Mouse (Mus musculus): ENCODE results near the gene Pnpla3. TPM values are rescaled to one million over a fixed set of nuclear protein-coding genes. Genes with fewer than 3 reads are reported as not detected.

Pnpla3 gene
- polyA plus RNA-seq (2015; fragmentation: Nextera tagmentation; extraction: Ambion mirVana) = 5.1 and 5.3 TPM in 2 replicates

DNA sequence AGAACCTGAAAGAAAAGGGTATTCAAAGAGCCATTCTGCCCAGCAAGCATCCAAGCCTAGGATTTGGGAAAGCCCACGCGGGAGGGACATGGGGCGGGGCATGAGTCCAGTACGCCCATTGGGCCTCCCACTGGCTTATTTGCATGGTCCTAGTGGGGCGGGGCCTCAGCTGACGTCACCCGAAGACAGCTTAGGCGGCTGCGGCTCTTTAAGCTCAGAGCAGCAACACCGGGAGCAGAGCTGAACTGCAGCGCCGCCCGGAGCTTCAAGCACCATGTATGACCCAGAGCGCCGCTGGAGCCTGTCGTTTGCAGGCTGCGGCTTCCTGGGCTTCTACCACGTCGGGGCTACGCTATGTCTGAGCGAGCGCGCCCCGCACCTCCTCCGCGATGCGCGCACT lies at the start of gene Pnpla3:
Pnpla3 (plus strand) TSS at position 238 of the 400 bp plus-strand sequence.
- peaks cover 20% of the 10 kb centered on the region for H3K4me1 ChIP-seq (replicated peaks; ENCODE audit: control insufficient read depth, insufficient read depth, low read length)
- no peaks in the 10 kb centered on the region for H3K36me3 ChIP-seq (ENCODE audit: control insufficient read depth, insufficient read depth)
- H3K4me3 ChIP-seq (replicated peaks; ENCODE audit: low read length) = peak within 1 kb of the TSS; percentile 67
- peak within 1 kb of the TSS; percentile 70 for H3K9ac ChIP-seq (replicated peaks; ENCODE audit: low read depth, low read length)
- peak within 1 kb of the TSS; percentile 62 for H3K27ac ChIP-seq (ENCODE audit: low read length)
- under 1% methylated on average over 28 of the region's 28 CpGs for WGBS
- no peaks in the 10 kb centered on the region for H3K27me3 ChIP-seq (replicated peaks; ENCODE audit: control insufficient read depth, insufficient read depth, low read length)
- H3K9me3 ChIP-seq (ENCODE audit: control insufficient read depth, low read length) = no peaks in the 10 kb centered on the region
- peak within 1 kb of the TSS; percentile 83 for H3K4me2 ChIP-seq (ENCODE audit: low read length)
- peak; percentile 99 for ATAC-seq

DNA sequence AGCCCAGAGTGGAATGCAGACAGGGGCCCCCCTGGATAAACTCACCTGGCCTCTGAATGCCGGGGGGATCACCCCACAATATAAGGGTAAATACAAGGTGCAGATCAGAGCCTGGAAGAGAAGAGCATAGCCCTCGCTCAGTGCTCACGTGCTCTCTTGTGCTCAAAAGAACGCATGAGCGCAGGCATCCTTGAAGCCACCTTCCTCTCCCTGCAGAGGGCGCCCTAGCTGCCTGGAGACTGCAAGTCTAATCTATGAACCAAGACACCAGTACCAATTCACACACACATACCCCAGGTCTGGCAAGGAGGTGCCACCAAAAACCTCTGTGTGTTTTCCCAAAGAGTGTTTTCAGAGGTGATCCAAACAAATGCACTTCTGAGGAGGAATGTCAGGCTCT lies 47.0 kb upstream of the Pnpla3 start:
- H3K27me3 ChIP-seq (replicated peaks; ENCODE audit: control insufficient read depth, insufficient read depth, low read length) = no peaks in the 10 kb centered on the region
- 0 out of 2 replicates have a peak, but pooled peaks cover 2% of the 10 kb centered on the region for H3K9me3 ChIP-seq (ENCODE audit: control insufficient read depth, low read length)
- H3K9ac ChIP-seq (replicated peaks; ENCODE audit: low read depth, low read length) = no peak overlapping the region
- no peak overlapping the region for H3K4me2 ChIP-seq (ENCODE audit: low read length)
- WGBS = 22% methylated on average over 6 of the region's 6 CpGs
- H3K4me3 ChIP-seq (replicated peaks; ENCODE audit: low read length) = no peak overlapping the region
- no peaks in the 10 kb centered on the region for H3K36me3 ChIP-seq (ENCODE audit: control insufficient read depth, insufficient read depth)
- H3K27ac ChIP-seq (ENCODE audit: low read length) = no peak overlapping the region
- ATAC-seq = no peak
- H3K4me1 ChIP-seq (replicated peaks; ENCODE audit: control insufficient read depth, insufficient read depth, low read length) = no peaks in the 10 kb centered on the region

DNA sequence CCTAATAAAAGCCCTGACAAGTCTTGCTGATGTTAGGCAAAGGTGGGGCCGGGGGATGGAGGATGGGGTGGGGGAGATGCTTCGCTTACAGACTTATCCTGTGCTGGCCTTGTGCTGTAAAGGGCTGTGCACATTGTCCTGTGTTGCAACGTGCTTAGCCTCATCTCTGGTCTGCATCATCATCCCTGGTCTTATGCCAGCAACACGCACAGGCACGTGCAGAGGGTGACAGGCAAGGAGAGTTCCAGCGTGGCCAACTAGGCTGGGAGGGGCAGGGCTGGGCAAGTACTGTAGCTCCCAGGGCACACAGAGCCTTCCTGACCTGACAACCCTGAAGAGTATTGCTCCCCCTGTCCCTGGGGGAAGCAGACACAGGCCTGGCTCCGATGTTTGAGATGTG lies 46.6 kb upstream of the Pnpla3 start:
- 69% methylated on average over 7 of the region's 7 CpGs for WGBS
- Histone ChIP-seq H3K36me3 (ENCODE audit: control insufficient read depth, insufficient read depth) (no peaks in the 10 kb centered on the region), H3K27me3 (replicated peaks; ENCODE audit: control insufficient read depth, insufficient read depth, low read length) (no peaks in the 10 kb centered on the region), H3K9me3 (ENCODE audit: control insufficient read depth, low read length) (0 out of 2 replicates have a peak, but pooled peaks cover 2% of the 10 kb centered on the region), H3K9ac (replicated peaks; ENCODE audit: low read depth, low read length) (no peak overlapping the region), H3K27ac (ENCODE audit: low read length) (no peak overlapping the region), H3K4me1 (replicated peaks; ENCODE audit: control insufficient read depth, insufficient read depth, low read length) (no peaks in the 10 kb centered on the region), H3K4me3 (replicated peaks; ENCODE audit: low read length) (no peak overlapping the region), H3K4me2 (ENCODE audit: low read length) (no peak overlapping the region)
- ATAC-seq = no peak

DNA sequence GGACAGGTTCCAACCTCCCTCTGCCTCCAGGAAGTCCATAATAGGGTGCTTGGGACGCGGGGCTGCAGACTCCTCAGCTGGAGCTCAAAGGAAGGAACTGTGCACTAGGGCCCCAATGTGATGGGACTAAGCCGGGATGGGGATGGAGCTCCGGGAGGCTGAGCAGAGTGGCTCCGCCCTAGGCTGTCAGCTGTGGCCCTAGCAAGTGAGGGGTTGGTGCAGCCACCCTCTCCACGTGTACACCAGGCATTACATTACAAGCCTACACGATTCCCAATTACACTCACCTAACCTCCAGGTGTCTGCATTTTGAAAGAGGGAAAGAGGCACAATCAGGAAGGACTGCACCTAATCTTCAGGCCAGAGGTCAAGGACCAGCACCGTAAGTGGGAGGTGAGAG lies 44.6 kb upstream of the Pnpla3 start, which contains the start of gene Pnpla5:
Pnpla5 (minus strand) TSS at position 101 of the 400 bp plus-strand sequence.
- H3K9ac ChIP-seq (replicated peaks; ENCODE audit: low read depth, low read length) = no peak within 1 kb of the TSS
- H3K4me1 ChIP-seq (replicated peaks; ENCODE audit: control insufficient read depth, insufficient read depth, low read length) = no peaks in the 10 kb centered on the region
- no peaks in the 10 kb centered on the region for H3K27me3 ChIP-seq (replicated peaks; ENCODE audit: control insufficient read depth, insufficient read depth, low read length)
- no peak for ATAC-seq
- H3K9me3 ChIP-seq (ENCODE audit: control insufficient read depth, low read length) = no peaks in the 10 kb centered on the region
- WGBS = 76% methylated on average over 8 of the region's 8 CpGs
- H3K27ac ChIP-seq (ENCODE audit: low read length) = no peak within 1 kb of the TSS
- no peak within 1 kb of the TSS for H3K4me2 ChIP-seq (ENCODE audit: low read length)
- H3K36me3 ChIP-seq (ENCODE audit: control insufficient read depth, insufficient read depth) = no peaks in the 10 kb centered on the region
- no peak within 1 kb of the TSS for H3K4me3 ChIP-seq (replicated peaks; ENCODE audit: low read length)

DNA sequence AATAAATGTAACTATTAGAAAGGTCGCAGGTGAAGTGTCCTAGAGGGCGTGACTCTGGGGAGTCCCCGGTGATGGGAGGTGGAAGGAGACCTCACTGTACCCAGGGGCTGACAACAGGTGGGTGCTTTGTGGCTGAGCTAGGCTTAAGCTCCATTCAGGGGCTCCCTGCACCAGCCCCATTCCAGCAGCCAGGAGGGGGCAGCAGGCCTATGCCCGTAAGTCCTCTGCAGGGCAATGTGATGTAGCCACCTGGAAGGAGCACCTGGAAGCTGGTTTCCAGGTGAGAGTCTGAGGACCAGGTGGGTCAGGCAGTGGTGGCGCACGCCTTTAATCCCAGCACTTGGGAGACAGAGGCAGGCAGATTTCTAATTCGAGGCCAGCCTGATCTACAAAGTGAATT lies 43.6 kb upstream of the Pnpla3 start:
- H3K27me3 ChIP-seq (replicated peaks; ENCODE audit: control insufficient read depth, insufficient read depth, low read length) = no peaks in the 10 kb centered on the region

DNA sequence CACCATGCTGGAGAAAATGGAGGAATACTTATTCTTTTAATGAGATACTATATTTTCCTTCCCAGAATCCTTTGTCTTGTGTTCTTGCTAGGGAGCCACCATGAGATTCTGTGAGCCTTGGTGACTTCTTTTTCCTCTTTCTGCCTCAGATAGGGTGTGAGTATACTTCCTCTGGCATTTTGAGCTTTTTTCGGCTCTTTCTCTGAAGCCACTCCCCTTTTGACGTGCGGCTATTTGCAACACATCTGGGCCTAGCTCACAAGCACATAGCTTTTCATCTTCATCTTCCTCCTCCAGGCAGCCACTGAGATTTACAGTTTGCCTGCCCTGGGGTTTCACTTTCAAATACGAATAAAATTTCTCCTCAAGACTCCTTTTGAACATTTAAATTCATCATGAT lies 41.2 kb upstream of the Pnpla3 start:
- H3K27ac ChIP-seq (ENCODE audit: low read length) = no peak overlapping the region
- H3K4me1 ChIP-seq (replicated peaks; ENCODE audit: control insufficient read depth, insufficient read depth, low read length) = no peaks in the 10 kb centered on the region
- WGBS = 81% methylated on average over 4 of the region's 4 CpGs
- H3K9me3 ChIP-seq (ENCODE audit: control insufficient read depth, low read length) = no peaks in the 10 kb centered on the region
- no peak overlapping the region for H3K4me3 ChIP-seq (replicated peaks; ENCODE audit: low read length)
- H3K36me3 ChIP-seq (ENCODE audit: control insufficient read depth, insufficient read depth) = no peaks in the 10 kb centered on the region
- ATAC-seq = no peak
- no peaks in the 10 kb centered on the region for H3K27me3 ChIP-seq (replicated peaks; ENCODE audit: control insufficient read depth, insufficient read depth, low read length)
- no peak overlapping the region for H3K4me2 ChIP-seq (ENCODE audit: low read length)
- H3K9ac ChIP-seq (replicated peaks; ENCODE audit: low read depth, low read length) = no peak overlapping the region

More for the DNA sequence above, 43.6 kb upstream of the Pnpla3 start:
- Histone ChIP-seq H3K36me3 (ENCODE audit: control insufficient read depth, insufficient read depth) (no peaks in the 10 kb centered on the region), H3K9me3 (ENCODE audit: control insufficient read depth, low read length) (no peaks in the 10 kb centered on the region), H3K4me3 (replicated peaks; ENCODE audit: low read length) (no peak overlapping the region), H3K4me1 (replicated peaks; ENCODE audit: control insufficient read depth, insufficient read depth, low read length) (no peaks in the 10 kb centered on the region), H3K4me2 (ENCODE audit: low read length) (no peak overlapping the region), H3K27ac (ENCODE audit: low read length) (no peak overlapping the region), H3K9ac (replicated peaks; ENCODE audit: low read depth, low read length) (no peak overlapping the region)
- no peak for ATAC-seq
- WGBS = 72% methylated on average over 7 of the region's 7 CpGs

DNA sequence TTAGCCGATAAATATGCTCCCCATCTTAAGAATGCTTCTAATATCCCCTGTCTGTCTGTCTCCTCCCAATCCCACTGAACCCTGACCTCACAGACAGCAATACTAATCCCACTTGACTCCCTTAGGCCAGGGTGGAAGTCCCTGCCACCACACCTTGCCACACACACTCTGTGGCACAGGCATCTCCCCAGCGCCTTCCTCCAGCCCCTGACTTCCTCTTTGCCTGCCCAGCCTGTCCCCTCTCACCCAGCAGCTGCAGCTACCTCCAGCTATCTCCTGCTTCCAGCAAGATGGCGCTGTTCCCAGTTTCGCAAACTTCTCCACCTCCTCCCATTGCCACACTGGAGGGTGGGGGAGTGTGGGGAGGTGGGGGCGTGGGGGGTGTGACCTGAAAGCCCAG lies 40.8 kb upstream of the Pnpla3 start:
- WGBS = 36% methylated on average over 5 of the region's 5 CpGs
- H3K4me2 ChIP-seq (ENCODE audit: low read length) = no peak overlapping the region
- no peak overlapping the region for H3K9ac ChIP-seq (replicated peaks; ENCODE audit: low read depth, low read length)
- no peak overlapping the region for H3K4me3 ChIP-seq (replicated peaks; ENCODE audit: low read length)
- H3K27me3 ChIP-seq (replicated peaks; ENCODE audit: control insufficient read depth, insufficient read depth, low read length) = no peaks in the 10 kb centered on the region
- ATAC-seq = no peak
- H3K9me3 ChIP-seq (ENCODE audit: control insufficient read depth, low read length) = no peaks in the 10 kb centered on the region
- no peak overlapping the region for H3K27ac ChIP-seq (ENCODE audit: low read length)
- H3K36me3 ChIP-seq (ENCODE audit: control insufficient read depth, insufficient read depth) = no peaks in the 10 kb centered on the region
- no peaks in the 10 kb centered on the region for H3K4me1 ChIP-seq (replicated peaks; ENCODE audit: control insufficient read depth, insufficient read depth, low read length)

DNA sequence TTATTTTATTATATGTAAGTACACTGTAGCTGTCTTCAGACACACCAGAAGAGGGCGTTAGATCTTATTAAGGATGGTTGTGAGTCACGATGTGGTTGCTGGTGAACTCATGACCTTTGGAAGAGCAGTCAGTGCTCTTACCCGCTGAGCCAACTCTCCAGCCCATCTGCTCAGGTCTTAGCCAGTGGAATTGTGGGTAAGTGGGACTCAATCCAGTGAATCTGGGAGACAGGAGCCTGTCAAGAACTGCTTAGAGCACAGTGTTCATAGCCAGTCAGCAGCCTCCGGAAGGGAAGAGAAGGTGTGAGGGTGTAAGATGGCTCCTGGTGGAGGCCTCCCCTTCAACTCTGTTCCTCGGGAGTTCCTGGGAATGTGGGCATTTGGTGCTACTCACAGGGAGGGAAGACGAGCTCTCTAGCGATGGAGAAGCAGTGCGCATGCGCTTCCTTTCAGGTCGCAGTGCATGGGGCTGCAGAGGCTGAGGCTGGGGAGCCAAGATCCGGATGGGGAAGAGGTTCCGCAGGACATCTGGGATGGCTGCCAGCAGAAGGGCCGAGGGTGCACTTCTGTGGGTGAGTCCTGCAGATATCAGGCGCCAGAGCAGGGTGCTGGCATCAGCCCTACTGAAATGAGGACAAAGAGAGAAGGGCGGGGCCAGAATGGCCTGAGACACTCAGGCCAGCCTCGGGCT lies 36.4 kb upstream of the Pnpla3 start:
- Histone ChIP-seq H3K36me3 (ENCODE audit: control insufficient read depth, insufficient read depth) (no peaks in the 10 kb centered on the region), H3K9me3 (ENCODE audit: control insufficient read depth, low read length) (no peaks in the 10 kb centered on the region), H3K27ac (ENCODE audit: low read length) (no peak overlapping the region), H3K4me2 (ENCODE audit: low read length) (no peak overlapping the region), H3K9ac (replicated peaks; ENCODE audit: low read depth, low read length) (no peak overlapping the region), H3K4me1 (replicated peaks; ENCODE audit: control insufficient read depth, insufficient read depth, low read length) (no peaks in the 10 kb centered on the region), H3K4me3 (replicated peaks; ENCODE audit: low read length) (no peak overlapping the region), H3K27me3 (replicated peaks; ENCODE audit: control insufficient read depth, insufficient read depth, low read length) (no peaks in the 10 kb centered on the region)
- ATAC-seq = no peak
- WGBS = 62% methylated on average over 16 of the region's 16 CpGs

DNA sequence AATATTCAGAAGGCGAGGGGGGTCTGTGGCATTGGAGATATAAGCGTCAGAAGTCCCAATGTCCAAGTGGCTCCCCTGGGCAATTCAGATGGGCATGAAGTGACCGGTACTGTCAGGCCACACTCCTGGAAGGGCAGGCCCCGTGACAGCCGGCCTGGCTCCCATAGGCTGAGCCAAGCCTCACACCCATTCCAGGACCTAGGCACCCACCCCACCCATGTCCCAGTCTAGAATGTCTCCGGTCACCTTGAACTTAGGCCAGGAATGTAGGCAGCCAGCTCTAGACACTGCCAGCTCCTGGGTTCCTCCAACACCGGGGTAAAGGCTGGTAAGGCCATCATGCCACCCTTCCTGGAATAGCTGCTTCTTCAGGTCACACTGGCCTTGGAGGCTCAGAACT lies 35.7 kb upstream of the Pnpla3 start:
- no peaks in the 10 kb centered on the region for H3K27me3 ChIP-seq (replicated peaks; ENCODE audit: control insufficient read depth, insufficient read depth, low read length)
- no peak overlapping the region for H3K9ac ChIP-seq (replicated peaks; ENCODE audit: low read depth, low read length)
- no peak overlapping the region for H3K27ac ChIP-seq (ENCODE audit: low read length)
- H3K9me3 ChIP-seq (ENCODE audit: control insufficient read depth, low read length) = no peaks in the 10 kb centered on the region
- WGBS = 93% methylated on average over 7 of the region's 7 CpGs
- no peak overlapping the region for H3K4me3 ChIP-seq (replicated peaks; ENCODE audit: low read length)
- no peaks in the 10 kb centered on the region for H3K36me3 ChIP-seq (ENCODE audit: control insufficient read depth, insufficient read depth)
- no peak for ATAC-seq
- no peak overlapping the region for H3K4me2 ChIP-seq (ENCODE audit: low read length)
- 0 out of 2 replicates have a peak, but pooled peaks cover 2% of the 10 kb centered on the region for H3K4me1 ChIP-seq (replicated peaks; ENCODE audit: control insufficient read depth, insufficient read depth, low read length)
